Mouse (Mus musculus) liver, adult (tissue): Measurements from ENCODE around the gene Lipn.

Experiments
- GATA4 ChIP-seq: IDR thresholded peaks from 2 replicates; pipeline ENCODE4 v1.6.1; 2014; ENCODE audit warnings: mild to moderate bottlenecking, low read length; ENCODE audit not compliant: insufficient replicate concordance

Lipn gene

GRCm38 (mm10) chr19:34101888-34102287 lies 34.7 kb downstream of the Lipn start:
- no peak for TF ChIP-seq GATA4

DNA sequence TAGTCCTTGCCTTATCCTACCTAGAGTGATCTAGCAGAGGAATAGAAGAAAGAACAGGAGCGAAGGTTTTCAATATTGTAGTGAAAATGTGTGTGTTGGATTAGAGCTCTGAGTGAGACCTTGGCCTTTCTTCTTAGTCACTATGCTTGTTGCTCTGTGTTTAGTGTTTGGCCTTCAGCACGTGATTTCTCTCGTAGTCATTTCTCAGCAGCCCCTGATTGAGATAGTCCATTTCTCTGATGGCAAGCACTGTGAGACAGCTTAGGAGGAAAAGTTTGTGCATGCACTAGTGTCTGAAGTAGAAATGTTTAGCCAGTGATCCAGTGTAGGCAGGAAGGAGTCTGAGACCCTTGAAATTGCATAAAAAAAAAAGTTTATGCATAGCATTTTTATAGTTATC lies 37.7 kb downstream of the Lipn start:
- TF ChIP-seq GATA4, result no peak

DNA sequence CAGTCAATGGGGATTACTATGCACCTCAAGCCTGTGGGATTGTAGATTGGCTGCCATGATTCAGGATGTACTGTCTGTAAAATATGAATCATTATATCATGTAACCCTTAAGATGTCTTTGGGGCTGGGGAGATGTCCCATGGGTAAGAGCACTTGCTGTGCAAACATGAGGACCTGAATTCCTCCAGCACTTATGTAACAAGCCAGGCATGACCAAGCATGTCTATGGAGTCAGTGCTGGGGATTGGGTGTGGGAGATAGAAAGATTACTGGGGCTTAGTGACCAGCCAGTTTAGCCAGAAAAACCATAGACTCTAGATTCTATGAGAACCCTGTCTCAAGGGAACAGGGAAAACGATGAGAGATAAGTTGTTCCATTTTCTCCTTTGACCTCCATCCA lies 51.9 kb downstream of the Lipn start:
- TF ChIP-seq GATA4, result no peak

DNA sequence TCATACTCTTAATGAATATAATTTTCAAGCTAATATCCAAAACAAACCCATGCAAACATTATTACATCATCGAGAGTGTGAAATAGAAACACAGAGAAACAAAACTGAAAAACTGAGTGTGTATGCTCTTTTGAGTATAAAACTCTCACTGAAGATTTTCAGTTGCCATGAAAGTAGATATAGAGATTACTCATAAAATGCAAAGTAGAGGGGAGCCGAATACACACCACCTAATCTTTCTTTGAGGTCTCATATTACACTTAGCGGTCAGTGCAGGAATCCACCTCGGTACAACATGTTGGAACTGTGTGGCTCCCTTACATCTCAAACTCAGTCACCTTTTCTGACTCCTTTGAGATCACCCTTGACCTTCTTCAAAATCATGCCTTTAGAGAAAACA lies 52.5 kb downstream of the Lipn start:
- TF ChIP-seq GATA4, result no peak

GRCm38 (mm10) chr19:34120107-34120731 lies 53.1 kb downstream of the Lipn start:
- TF ChIP-seq GATA4, result no peak
